Mouse (Mus musculus): ENCODE measurements around the gene Egln2. TPM values are rescaled to one million over a fixed set of nuclear protein-coding genes. Genes with fewer than 3 reads are reported as not detected.

Gene Egln2
- 114 and 122 TPM in 2 replicates for polyA plus RNA-seq (2012; rRNA removed)

DNA sequence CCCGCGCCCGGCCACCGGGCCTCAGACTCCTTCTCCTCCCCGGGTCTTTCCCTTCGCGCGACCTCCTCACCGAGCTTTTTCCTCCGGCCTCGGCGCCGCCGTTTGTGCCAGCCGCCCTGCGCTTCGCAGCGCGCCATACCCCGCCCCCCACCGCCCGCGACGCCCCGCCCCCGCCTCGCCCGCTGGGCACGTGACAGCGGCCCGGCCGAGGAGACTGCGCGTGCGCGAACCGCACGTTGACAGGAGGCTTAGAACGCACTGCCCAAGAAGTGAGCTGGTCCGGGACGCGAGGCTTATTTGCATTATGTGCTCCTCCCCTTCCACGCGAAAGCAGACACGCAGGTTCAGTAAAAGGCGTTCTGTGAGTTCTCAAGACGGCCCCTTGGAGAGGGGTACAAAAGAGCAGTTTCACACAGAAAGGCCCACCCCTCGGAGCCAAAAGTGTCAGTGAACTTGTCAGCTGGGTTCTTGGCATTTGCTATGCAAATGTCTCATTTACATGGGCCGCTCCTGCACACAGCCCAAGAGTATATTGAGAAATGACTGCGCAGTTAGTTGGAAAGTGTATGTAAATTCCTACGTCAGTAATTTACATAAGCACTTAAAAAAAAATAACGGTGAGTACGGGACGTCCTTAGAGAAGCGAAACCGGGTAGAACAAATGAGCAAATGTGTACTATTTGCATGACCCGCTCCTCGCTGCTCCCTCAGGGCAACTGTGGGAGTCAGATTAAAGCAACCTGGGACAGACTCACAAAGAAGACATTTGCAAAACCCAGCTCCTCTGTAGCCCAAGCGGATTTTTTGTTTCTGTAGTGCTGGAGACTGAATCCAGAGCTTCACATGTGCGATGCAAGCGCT, at the start of gene Egln2:
Egln2 (minus strand) TSS at position 189 of the 861 bp plus-strand sequence.

DNA sequence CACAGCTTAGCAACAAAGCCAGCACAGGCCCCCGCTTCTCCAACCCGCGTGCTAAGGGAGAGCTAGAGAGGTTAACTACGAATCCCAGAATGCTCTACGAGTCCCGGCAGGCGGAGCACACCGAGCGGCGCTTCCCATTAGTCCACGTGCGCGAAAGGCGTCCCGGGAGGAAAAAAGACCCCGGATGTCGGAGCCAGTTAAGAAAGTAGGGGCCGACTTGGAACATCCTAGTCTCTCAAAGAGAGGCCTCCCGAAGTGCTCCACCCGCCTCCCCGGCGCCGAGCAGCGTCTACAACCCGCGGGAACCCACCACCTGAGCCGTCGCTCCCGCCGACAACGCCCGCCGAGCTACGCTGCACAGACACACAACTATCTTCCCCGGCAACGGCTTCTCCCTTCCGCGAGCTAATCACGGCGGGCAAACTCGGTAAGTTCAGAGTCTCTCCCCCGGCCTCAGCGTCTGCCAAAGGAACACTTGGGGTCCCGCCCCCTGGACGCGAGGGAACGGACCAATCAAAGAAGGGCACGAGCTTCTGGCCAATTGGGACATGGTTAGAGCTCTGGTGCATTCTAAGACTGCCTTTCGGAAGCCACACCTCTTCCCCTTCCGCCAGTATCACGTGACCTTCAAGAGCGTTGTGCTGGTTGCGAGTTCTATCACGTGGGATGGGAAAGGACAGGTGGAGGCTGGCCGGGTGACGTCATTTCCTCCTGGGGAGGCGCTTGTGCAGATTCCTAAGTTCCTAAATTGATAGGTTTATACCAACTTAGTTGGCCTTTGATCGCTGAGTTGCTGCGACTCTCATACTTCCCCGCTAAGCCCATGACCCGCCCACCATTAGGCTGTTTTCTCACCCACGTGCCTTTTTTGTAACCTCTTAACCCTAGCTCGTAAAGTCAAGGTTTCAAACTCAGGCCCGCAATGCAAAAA, 29.3 kb upstream of the Egln2 start, which contains the start of the genes BC024978 and Snrpa:
BC024978 (plus strand) TSS at position 101 of the 931 bp plus-strand sequence.
Snrpa (minus strand) TSS at position 591 of the 931 bp plus-strand sequence.

DNA sequence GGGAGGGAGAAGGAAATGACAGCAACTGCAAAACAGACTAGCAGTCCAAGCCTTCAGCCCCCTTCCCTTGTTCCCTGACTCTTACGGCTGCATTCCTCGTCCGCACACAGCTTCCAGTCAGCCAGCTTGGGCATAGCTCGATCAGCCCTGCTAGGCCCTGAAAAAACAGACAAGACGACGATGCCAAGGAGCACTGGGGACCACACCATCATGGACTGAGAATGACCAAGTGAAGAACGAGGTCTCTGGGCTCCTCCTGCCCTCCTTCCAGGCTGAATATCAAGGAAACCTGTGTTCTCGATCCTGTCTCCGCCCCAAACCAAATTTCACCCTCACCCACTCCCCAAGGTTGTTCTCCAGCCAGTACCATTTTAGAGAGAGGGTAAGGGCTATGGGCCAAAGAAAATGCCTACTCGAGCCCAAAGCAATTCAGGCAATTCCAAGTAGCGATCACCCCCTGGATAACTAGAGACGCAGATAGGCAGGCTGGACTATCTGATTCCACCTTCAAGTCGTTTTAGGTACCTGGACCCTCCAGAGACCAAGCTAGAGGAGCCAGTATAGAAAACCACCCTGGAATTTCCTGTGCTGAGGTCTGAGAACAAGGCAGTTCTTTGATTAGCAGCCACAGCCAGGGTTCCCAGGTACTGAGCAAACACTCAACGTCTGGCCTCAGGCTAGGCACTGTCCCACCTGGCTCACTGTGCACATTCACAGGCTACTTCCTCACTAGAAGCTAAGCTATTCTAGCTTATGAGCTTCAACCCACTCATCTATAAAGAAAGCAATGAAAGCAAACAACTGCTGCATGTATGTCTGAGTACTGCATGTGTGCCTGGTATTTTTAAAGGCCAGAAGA, 14.5 kb upstream of the Egln2 start, which contains the start of the genes Gm21983 and Mia:
Gm21983 (minus strand) TSS at position 250 of the 859 bp plus-strand sequence.
Mia (minus strand) TSS at position 321 of the 859 bp plus-strand sequence.

DNA sequence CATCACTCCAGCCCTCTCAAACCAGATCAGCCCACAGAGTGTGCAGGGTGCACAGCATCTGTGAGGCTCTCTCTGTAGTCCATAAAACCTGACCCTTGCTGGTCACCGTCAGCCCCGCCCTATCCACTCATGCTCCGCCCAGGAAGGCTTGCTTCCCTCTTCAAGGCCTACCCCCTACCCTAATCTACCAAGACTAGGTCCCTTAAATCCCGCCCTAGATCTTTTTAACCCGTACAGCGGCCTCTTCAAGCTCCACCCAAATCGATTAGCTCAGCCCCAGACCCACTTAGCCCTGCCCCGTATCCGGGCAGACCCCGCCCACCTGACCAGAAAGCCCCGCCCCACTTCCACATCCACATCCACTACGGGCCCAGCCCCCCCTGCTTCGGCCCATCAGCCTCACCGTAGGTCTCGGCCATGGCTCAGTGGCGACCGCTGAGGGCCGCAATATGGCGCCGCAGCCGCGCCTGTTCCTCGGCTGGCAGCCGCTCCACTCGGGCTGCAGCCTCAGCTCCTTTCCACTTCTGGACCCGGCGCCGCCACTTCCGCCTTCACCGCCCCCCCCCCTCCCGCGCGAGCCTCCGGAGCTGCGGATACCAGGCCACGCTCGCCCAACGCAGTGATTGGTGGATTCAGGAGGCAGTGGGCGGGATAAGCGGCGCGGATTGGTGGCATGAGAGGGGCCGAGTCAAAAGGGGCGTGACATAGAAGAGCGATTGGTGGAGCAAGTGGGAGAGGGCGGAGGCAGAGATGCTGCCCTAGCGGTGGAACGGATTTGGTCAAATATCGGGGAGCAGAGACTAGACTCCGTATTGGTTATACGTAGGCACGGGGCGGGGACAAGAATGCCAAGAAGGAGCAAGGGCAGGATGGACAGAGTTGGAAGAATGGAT, 12.0 kb upstream of the Egln2 start, which contains the start of gene Rab4b:
Rab4b (minus strand) TSS at position 573 of the 893 bp plus-strand sequence.

DNA sequence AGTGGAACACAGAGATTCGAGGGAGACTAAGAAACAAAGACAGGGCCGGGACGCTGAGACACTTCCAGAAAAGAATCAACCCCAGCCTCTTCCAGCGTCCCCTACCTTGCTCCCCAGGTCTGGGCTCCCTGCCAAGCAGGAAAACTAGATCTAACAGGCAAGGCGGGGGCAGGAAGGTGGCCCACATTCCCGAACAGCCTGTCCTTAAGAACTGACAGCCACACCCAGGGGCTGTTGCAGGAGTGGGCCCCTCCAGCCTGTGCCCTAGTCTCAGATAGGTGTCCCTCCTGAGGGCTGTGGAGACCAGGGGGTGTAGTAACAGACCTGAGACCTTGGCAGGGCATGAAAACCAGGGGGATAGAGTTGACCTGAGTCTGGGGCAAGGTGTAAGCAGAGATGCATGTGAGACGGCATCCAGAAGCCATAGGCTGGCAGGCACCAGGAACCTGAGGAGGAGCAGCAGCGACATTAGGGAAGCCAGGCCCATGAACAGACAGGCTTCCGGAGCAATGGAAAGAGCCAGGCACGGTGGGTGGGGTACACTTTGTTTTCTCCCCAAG, 13.3 kb downstream of the Egln2 start, which contains the start of gene Cyp2t4:
Cyp2t4 (plus strand) TSS at position 510 of the 560 bp plus-strand sequence.

DNA sequence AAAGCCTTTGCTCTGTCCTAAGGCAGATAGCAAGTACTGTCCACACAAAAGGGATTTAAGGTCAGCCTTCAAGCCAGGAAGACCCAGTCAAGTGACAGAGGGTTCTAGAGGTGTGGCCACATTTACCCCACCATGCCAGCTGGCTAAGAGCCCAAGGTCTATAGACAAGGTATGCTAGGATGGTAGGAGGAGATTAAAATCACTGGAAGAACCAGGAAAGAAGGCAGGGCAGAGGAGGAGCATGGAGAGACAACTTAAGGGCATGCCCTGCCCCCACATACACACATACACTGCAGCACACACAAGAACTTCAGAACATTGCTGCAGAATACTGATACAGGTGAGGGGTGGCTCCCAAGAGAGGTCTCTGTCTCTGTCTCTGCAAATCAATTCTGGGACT, 46.9 kb downstream of the Egln2 start, which contains the start of gene Cyp2f2:
Cyp2f2 (plus strand) TSS at position 234 of the 400 bp plus-strand sequence.

Other genes starting within 250 kb of the Egln2 start
- gene Cyp2a22, start 227.4 kb downstream of the Egln2 start, polyA plus RNA-seq (2012; rRNA removed) = not detected in 2 replicates
- gene Cyp2a12, start 137.7 kb downstream of the Egln2 start, polyA plus RNA-seq (2012; rRNA removed) = not detected in 2 replicates
- 32.1 and 42.8 TPM in 2 replicates for gene Cyp2f2, start 46.9 kb downstream of the Egln2 start, polyA plus RNA-seq (2012; rRNA removed)
- not detected in 2 replicates for gene Cyp2t4, start 13.1 kb downstream of the Egln2 start, polyA plus RNA-seq (2012; rRNA removed)
- 75.7 and 89.8 TPM in 2 replicates for gene Rab4b, start 12.1 kb upstream of the Egln2 start, polyA plus RNA-seq (2012; rRNA removed)
- not detected in 2 replicates for gene Gm21983, start 14.3 kb upstream of the Egln2 start, polyA plus RNA-seq (2012; rRNA removed)
- gene Mia, start 14.4 kb upstream of the Egln2 start, polyA plus RNA-seq (2012; rRNA removed) = 13.2 and 15.1 TPM in 2 replicates
- gene BC024978, start 29.0 kb upstream of the Egln2 start, polyA plus RNA-seq (2012; rRNA removed) = 12.1 and 14.1 TPM in 2 replicates
- 143 and 174 TPM in 2 replicates for gene Snrpa, start 29.5 kb upstream of the Egln2 start, polyA plus RNA-seq (2012; rRNA removed)
- gene Itpkc, start 61.9 kb upstream of the Egln2 start, polyA plus RNA-seq (2012; rRNA removed) = 30.0 and 32.5 TPM in 2 replicates
- gene Coq8b, start 66.2 kb upstream of the Egln2 start, polyA plus RNA-seq (2012; rRNA removed) = 45.7 and 55.4 TPM in 2 replicates
- 24.9 and 26.6 TPM in 2 replicates for gene Numbl, start 91.6 kb upstream of the Egln2 start, polyA plus RNA-seq (2012; rRNA removed)
- 310 and 356 TPM in 2 replicates for gene Ltbp4, start 170.9 kb upstream of the Egln2 start, polyA plus RNA-seq (2012; rRNA removed)
- gene Shkbp1, start 189.2 kb upstream of the Egln2 start, polyA plus RNA-seq (2012; rRNA removed) = 107 and 150 TPM in 2 replicates
- not detected in 2 replicates for gene Gm20479, start 190.6 kb upstream of the Egln2 start, polyA plus RNA-seq (2012; rRNA removed)